Mouse (Mus musculus): ENCODE measurements around the gene Teddm2. TPM values are rescaled to one million over a fixed set of nuclear protein-coding genes. Genes with fewer than 3 reads are reported as not detected.

The Teddm2 gene
- polyA plus RNA-seq (2014; fragmentation: Nextera tagmentation; extraction: Ambion mirVana): 0.30 and 0.36 TPM in 2 replicates

DNA sequence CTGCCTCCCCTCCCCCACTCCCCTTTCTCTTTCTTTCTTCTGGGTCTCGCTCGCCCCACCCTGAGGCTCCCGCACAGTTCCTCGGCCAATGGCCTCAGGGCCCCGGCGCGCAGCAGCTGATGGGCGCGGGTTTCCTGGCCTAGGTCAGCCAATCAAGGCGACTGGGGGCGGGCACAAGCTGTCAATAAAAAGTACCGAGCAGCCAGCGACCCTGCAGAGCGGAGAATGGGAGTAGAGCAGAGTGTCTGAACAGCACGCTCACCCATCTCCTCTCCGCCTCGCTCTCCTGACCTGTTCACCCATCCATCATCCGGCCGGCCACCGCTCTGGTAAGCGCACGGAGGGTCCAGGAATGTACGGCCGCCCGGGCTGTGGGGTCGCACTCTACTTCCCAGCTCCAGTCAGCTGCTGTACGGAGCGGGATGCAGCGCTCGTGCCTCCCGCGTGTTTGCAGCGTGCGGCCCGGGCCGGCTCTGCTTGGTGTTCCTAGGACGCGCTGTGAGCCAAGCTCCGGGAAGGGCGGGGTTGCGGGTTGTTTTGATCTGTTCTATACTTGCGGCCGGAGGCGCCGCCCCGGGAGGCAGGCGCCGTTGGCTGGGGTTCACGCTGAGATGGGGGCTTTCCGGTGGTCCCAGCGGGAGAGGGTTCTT lies at the start of gene Teddm2, which contains the start of gene Glul:
TSS of gene Teddm2 (minus strand) at position 498 of the 650 bp plus-strand sequence.
TSS of gene Glul (plus strand) at position 214 of the 650 bp plus-strand sequence.
- peaks cover 15% of the 10 kb centered on the region; the same call in 1 of the 2 replicates for H3K36me3 ChIP-seq (ENCODE audit: control insufficient read depth, insufficient read depth, low read length)
- H3K27me3 ChIP-seq (ENCODE audit: control insufficient read depth, insufficient read depth, low read length): no peaks in the 10 kb centered on the region
- peak; percentile 98 for ATAC-seq (replicated peaks; ENCODE audit: insufficient number of reproducible peaks, low FRiP score, low TSS enrichment)
- H3K4me3 ChIP-seq (ENCODE audit: low read depth, low read length): peak within 1 kb of the TSS; percentile 79
- peaks cover 14% of the 10 kb centered on the region for H3K4me1 ChIP-seq (ENCODE audit: control insufficient read depth, insufficient read depth, low read length)
- peak within 1 kb of the TSS; percentile 96 for H3K27ac ChIP-seq (ENCODE audit: low read depth, low read length)
- H3K4me2 ChIP-seq: peak within 1 kb of the TSS; percentile 68
- under 1% methylated on average over 51 of the region's 51 CpGs for WGBS (ENCODE audit: insufficient replicate concordance)
- peak within 1 kb of the TSS; percentile 84 for H3K9ac ChIP-seq (ENCODE audit: low read depth, low read length)
- no peaks in the 10 kb centered on the region for H3K9me3 ChIP-seq (replicated peaks; ENCODE audit: control insufficient read depth, low read length)

DNA sequence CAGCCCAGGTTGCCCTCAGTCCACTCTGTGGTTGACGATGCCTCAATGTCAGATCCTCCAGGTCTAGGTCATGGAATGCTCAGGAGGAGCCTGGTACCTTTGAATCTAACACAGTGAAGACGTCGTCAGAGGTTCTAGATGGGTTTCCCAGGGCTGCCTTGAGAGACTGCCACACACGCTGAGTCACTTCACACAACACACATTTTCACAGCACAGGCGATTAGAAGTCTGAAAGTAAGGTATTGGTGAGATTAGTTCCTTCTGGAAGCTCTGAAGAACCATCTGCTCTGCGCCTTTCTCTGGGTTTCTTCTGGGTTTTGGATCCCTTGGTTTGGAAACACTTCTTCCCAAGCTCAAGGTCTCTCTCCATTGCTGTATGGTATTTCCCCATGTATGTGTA lies 47.8 kb upstream of the Teddm2 start:
- no peak overlapping the region for H3K4me3 ChIP-seq (ENCODE audit: low read depth, low read length)
- no peak overlapping the region for H3K4me2 ChIP-seq
- no peak for ATAC-seq (replicated peaks; ENCODE audit: insufficient number of reproducible peaks, low FRiP score, low TSS enrichment)
- no peaks in the 10 kb centered on the region for H3K36me3 ChIP-seq (ENCODE audit: control insufficient read depth, insufficient read depth, low read length)
- 84% methylated on average over 6 of the region's 6 CpGs for WGBS (ENCODE audit: insufficient replicate concordance)
- H3K4me1 ChIP-seq (ENCODE audit: control insufficient read depth, insufficient read depth, low read length): no peaks in the 10 kb centered on the region
- no peak overlapping the region for H3K27ac ChIP-seq (ENCODE audit: low read depth, low read length)
- H3K27me3 ChIP-seq (ENCODE audit: control insufficient read depth, insufficient read depth, low read length): no peaks in the 10 kb centered on the region
- H3K9ac ChIP-seq (ENCODE audit: low read depth, low read length): no peak overlapping the region
- no peaks in the 10 kb centered on the region for H3K9me3 ChIP-seq (replicated peaks; ENCODE audit: control insufficient read depth, low read length)

DNA sequence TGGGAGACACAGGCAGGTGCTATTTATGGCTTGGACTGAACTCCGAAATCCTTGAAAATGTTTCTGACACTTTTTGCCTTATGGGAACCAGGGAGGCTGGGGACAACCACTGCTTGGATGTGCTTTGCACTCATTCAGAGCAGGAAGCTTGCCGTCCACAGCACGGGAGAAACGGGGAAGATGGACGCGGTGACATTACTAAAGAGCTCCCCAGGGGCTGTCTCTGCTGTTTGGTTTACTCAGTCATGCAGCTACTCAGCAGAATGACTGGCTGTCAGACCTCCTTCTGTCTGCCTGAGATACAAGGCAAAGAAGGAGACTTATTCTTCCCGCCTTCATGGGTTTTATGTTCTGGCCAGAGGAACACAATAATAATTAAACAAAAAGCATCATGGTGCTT lies 46.9 kb upstream of the Teddm2 start:
- H3K27ac ChIP-seq (ENCODE audit: low read depth, low read length): no peak overlapping the region
- no peaks in the 10 kb centered on the region for H3K9me3 ChIP-seq (replicated peaks; ENCODE audit: control insufficient read depth, low read length)
- no peak for ATAC-seq (replicated peaks; ENCODE audit: insufficient number of reproducible peaks, low FRiP score, low TSS enrichment)
- no peaks in the 10 kb centered on the region for H3K36me3 ChIP-seq (ENCODE audit: control insufficient read depth, insufficient read depth, low read length)
- H3K4me1 ChIP-seq (ENCODE audit: control insufficient read depth, insufficient read depth, low read length): no peaks in the 10 kb centered on the region
- no peak overlapping the region for H3K4me3 ChIP-seq (ENCODE audit: low read depth, low read length)
- H3K27me3 ChIP-seq (ENCODE audit: control insufficient read depth, insufficient read depth, low read length): no peaks in the 10 kb centered on the region
- no peak overlapping the region for H3K9ac ChIP-seq (ENCODE audit: low read depth, low read length)
- WGBS (ENCODE audit: insufficient replicate concordance): 62% methylated on average over 7 of the region's 7 CpGs
- no peak overlapping the region for H3K4me2 ChIP-seq

DNA sequence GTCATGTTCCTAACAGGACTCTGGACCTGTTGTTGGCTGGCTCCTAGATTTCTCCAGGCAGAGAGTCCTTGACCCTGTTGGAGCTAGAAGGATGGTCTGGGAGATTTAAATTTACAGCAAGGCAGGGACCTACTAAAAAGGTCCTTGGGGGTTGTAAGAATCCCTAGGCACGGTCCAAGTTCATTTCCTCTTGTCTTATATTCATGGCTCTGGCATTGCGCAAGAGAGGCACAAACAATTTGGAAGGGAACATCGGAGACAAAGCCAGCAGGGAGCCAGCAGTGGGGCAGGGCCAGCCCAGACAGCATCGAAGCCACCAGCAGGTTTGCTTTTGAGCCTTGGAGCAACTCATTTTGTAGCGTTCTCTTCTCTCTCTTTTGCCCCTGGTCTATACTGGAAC lies 45.2 kb upstream of the Teddm2 start:
- H3K9me3 ChIP-seq (replicated peaks; ENCODE audit: control insufficient read depth, low read length): no peaks in the 10 kb centered on the region
- WGBS (ENCODE audit: insufficient replicate concordance): 72% methylated on average over 5 of the region's 5 CpGs
- no peak overlapping the region for H3K9ac ChIP-seq (ENCODE audit: low read depth, low read length)
- H3K4me3 ChIP-seq (ENCODE audit: low read depth, low read length): no peak overlapping the region
- no peak overlapping the region for H3K4me2 ChIP-seq
- no peak for ATAC-seq (replicated peaks; ENCODE audit: insufficient number of reproducible peaks, low FRiP score, low TSS enrichment)
- no peaks in the 10 kb centered on the region for H3K36me3 ChIP-seq (ENCODE audit: control insufficient read depth, insufficient read depth, low read length)
- no peak overlapping the region for H3K27ac ChIP-seq (ENCODE audit: low read depth, low read length)
- no peaks in the 10 kb centered on the region for H3K27me3 ChIP-seq (ENCODE audit: control insufficient read depth, insufficient read depth, low read length)
- H3K4me1 ChIP-seq (ENCODE audit: control insufficient read depth, insufficient read depth, low read length): no peaks in the 10 kb centered on the region

DNA sequence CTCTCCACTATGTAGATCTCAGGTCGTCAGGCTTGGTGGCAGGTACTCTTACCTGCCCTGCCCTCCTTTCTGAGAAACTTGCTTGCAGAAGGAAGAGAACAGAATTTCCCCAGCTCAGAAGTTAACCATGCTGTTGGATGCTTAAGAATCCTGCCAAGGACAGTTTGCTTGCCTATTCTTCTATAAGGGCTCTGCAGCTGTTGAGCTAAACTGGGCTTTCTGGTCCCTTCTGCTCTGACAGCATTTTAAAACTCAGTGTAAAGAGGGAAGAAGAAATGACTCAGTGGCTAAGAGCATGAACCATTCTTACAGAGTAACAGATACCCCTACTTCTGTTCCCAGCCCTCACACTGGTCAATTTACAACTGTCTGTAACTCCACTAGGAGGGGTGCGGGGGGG lies 41.0 kb upstream of the Teddm2 start:
- Histone ChIP-seq H3K9me3 (replicated peaks; ENCODE audit: control insufficient read depth, low read length) (no peaks in the 10 kb centered on the region), H3K9ac (ENCODE audit: low read depth, low read length) (no peak overlapping the region), H3K27me3 (ENCODE audit: control insufficient read depth, insufficient read depth, low read length) (no peaks in the 10 kb centered on the region), H3K4me1 (ENCODE audit: control insufficient read depth, insufficient read depth, low read length) (no peaks in the 10 kb centered on the region), H3K4me2 (no peak overlapping the region), H3K4me3 (ENCODE audit: low read depth, low read length) (no peak overlapping the region), H3K27ac (ENCODE audit: low read depth, low read length) (no peak overlapping the region), H3K36me3 (ENCODE audit: control insufficient read depth, insufficient read depth, low read length) (no peaks in the 10 kb centered on the region)
- ATAC-seq (replicated peaks; ENCODE audit: insufficient number of reproducible peaks, low FRiP score, low TSS enrichment): no peak
- 89% methylated on average over 2 of the region's 2 CpGs for WGBS (ENCODE audit: insufficient replicate concordance)

DNA sequence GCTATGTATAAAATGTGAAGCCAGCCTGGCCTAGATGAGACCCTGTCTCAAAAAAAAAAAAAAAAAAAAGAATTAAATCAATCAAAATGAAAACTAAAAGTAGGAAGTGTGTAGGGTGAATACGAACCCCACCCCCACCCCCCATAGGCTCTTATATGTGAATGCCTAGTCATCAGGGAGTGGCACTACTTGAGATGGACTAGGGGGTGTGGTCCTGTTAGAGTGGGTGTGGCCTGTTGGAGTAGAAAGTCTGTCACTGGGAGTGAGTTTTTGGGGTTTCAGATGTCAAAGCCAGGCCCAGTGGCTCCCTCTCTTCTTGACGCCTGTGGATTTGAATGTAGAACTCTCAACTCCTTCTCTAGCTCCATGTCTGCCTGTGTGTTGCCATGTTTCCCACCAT lies 37.0 kb upstream of the Teddm2 start:
- Histone ChIP-seq H3K9me3 (replicated peaks; ENCODE audit: control insufficient read depth, low read length) (no peaks in the 10 kb centered on the region), H3K9ac (ENCODE audit: low read depth, low read length) (no peak overlapping the region), H3K4me3 (ENCODE audit: low read depth, low read length) (no peak overlapping the region), H3K27me3 (ENCODE audit: control insufficient read depth, insufficient read depth, low read length) (no peaks in the 10 kb centered on the region), H3K4me2 (no peak overlapping the region), H3K27ac (ENCODE audit: low read depth, low read length) (no peak overlapping the region), H3K36me3 (ENCODE audit: control insufficient read depth, insufficient read depth, low read length) (no peaks in the 10 kb centered on the region), H3K4me1 (ENCODE audit: control insufficient read depth, insufficient read depth, low read length) (no peaks in the 10 kb centered on the region)
- 98% methylated on average over 2 of the region's 2 CpGs for WGBS (ENCODE audit: insufficient replicate concordance)
- no peak for ATAC-seq (replicated peaks; ENCODE audit: insufficient number of reproducible peaks, low FRiP score, low TSS enrichment)

DNA sequence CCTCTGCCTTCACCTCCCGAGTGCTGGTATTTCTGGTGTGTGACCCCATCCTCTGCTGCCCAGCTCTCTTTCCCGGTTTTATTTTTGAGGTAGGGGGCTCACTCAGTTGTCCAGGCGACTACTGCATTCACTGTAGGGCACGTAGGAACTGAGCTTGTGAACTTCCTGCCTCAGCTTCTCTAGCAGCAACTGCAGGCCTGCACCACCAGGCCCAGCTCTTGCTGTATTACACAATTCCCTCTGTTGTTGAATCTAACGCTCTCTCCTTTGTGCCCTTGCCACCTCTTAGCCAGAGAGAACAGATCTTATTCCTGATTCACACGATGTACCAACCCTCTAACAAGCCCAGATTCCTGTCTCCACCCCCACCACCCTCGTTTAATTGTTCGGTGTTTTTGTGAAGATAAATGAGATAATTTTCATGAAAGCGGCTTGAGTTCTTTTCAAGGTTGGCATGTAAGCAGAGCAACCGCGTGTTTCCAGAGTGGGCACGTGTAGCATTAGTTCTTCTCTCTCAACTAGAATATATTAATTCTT lies 35.9 kb upstream of the Teddm2 start:
- no peak overlapping the region for H3K27ac ChIP-seq (ENCODE audit: low read depth, low read length)
- WGBS (ENCODE audit: insufficient replicate concordance): 78% methylated on average over 12 of the region's 12 CpGs
- H3K4me3 ChIP-seq (ENCODE audit: low read depth, low read length): no peak overlapping the region
- H3K9ac ChIP-seq (ENCODE audit: low read depth, low read length): no peak overlapping the region
- H3K36me3 ChIP-seq (ENCODE audit: control insufficient read depth, insufficient read depth, low read length): no peaks in the 10 kb centered on the region
- no peaks in the 10 kb centered on the region for H3K27me3 ChIP-seq (ENCODE audit: control insufficient read depth, insufficient read depth, low read length)
- no peak for ATAC-seq (replicated peaks; ENCODE audit: insufficient number of reproducible peaks, low FRiP score, low TSS enrichment)
- no peaks in the 10 kb centered on the region for H3K4me1 ChIP-seq (ENCODE audit: control insufficient read depth, insufficient read depth, low read length)
- no peaks in the 10 kb centered on the region for H3K9me3 ChIP-seq (replicated peaks; ENCODE audit: control insufficient read depth, low read length)
- no peak overlapping the region for H3K4me2 ChIP-seq

DNA sequence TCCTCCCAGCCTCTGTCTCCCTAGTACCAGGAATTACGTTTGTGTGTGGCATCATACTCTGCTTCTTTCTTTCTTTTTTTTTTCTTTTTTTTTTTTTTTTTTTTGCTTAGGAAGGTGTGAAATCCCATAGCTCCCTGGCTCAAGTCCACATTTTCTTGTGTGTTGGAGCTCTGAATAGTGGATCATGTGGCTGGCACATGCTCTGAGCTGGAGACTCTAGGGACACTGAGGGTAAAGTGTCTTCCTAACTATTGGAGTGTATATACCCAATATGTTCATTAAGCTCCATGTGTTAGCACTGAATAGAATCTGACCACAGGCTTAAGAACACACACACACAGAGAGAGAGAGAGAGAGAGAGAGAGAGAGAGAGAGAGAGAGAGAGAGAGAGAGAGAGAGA lies 33.7 kb upstream of the Teddm2 start:
- H3K9me3 ChIP-seq (replicated peaks; ENCODE audit: control insufficient read depth, low read length): no peaks in the 10 kb centered on the region
- no peaks in the 10 kb centered on the region for H3K27me3 ChIP-seq (ENCODE audit: control insufficient read depth, insufficient read depth, low read length)
- H3K4me3 ChIP-seq (ENCODE audit: low read depth, low read length): no peak overlapping the region
- H3K36me3 ChIP-seq (ENCODE audit: control insufficient read depth, insufficient read depth, low read length): no peaks in the 10 kb centered on the region
- no peak overlapping the region for H3K4me2 ChIP-seq
- H3K4me1 ChIP-seq (ENCODE audit: control insufficient read depth, insufficient read depth, low read length): no peaks in the 10 kb centered on the region
- H3K27ac ChIP-seq (ENCODE audit: low read depth, low read length): no peak overlapping the region
- no peak for ATAC-seq (replicated peaks; ENCODE audit: insufficient number of reproducible peaks, low FRiP score, low TSS enrichment)
- 57% methylated on average over 1 of the region's 1 CpGs for WGBS (ENCODE audit: insufficient replicate concordance)
- H3K9ac ChIP-seq (ENCODE audit: low read depth, low read length): no peak overlapping the region

DNA sequence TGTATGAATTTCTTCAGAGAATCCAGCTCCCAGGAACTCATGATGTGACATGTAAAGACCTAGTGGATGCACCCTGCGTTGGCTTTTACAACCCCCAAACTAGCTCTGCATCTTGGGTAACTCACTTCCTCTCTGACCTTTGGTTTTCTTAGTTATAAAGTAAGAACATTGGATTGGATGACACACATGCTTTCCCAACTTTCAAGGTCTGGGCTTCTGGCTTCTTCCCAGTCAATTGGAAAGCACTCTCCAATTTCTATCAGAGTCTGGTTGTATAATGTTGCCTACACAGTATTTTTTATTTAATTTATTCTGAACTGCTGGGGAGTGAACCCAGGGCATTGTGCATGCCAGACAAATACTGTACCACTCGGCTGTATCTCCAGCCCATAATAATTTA lies 30.4 kb upstream of the Teddm2 start:
- H3K27me3 ChIP-seq (ENCODE audit: control insufficient read depth, insufficient read depth, low read length): no peaks in the 10 kb centered on the region
- no peaks in the 10 kb centered on the region for H3K36me3 ChIP-seq (ENCODE audit: control insufficient read depth, insufficient read depth, low read length)
- H3K27ac ChIP-seq (ENCODE audit: low read depth, low read length): no peak overlapping the region
- no peak overlapping the region for H3K9ac ChIP-seq (ENCODE audit: low read depth, low read length)
- no peaks in the 10 kb centered on the region for H3K9me3 ChIP-seq (replicated peaks; ENCODE audit: control insufficient read depth, low read length)
- H3K4me2 ChIP-seq: no peak overlapping the region
- no peaks in the 10 kb centered on the region for H3K4me1 ChIP-seq (ENCODE audit: control insufficient read depth, insufficient read depth, low read length)
- WGBS (ENCODE audit: insufficient replicate concordance): 85% methylated on average over 2 of the region's 2 CpGs
- H3K4me3 ChIP-seq (ENCODE audit: low read depth, low read length): no peak overlapping the region
- ATAC-seq (replicated peaks; ENCODE audit: insufficient number of reproducible peaks, low FRiP score, low TSS enrichment): no peak

All from heart, embryonic 11.5 days (tissue).